Mouse (Mus musculus) ES-E14 (cell line): ENCODE measurements around the gene Itgax. TPM values are rescaled to one million over a fixed set of nuclear protein-coding genes. Genes with fewer than 3 reads are reported as not detected.

Experiments used
- DNase-seq: peaks from one replicate; pipeline ENCODE4 v3.0.0-alpha.2; 2013; ENCODE audit warnings: low read depth, low spot score
- H3K27ac ChIP-seq: 2 replicates; pipeline ENCODE4 v1.5.1; 2012; ENCODE audit warnings: low read depth, mild to moderate bottlenecking, low read length, moderate library complexity, mixed read lengths; ENCODE audit not compliant: poor library complexity, insufficient read depth, severe bottlenecking
- H3K36me3 ChIP-seq: 2 replicates; pipeline ENCODE4 v1.6.1; 2012; ENCODE audit warnings: mild to moderate bottlenecking, low read length, moderate library complexity, mixed read lengths; ENCODE audit not compliant: control insufficient read depth, poor library complexity, insufficient read depth, severe bottlenecking
- H3K4me1 ChIP-seq, 2 experiments: fragments of 150-350 bp in 1 of 2; sonication (generic) in 1 of 2; 2 replicates each; pipeline ENCODE4 v1.6.1; 2012; ENCODE audit warnings: low read length in 2 of 2, mild to moderate bottlenecking in 1 of 2, mixed read lengths in 1 of 2; ENCODE audit not compliant: control insufficient read depth in 2 of 2, insufficient read depth in 2 of 2, poor library complexity in 1 of 2
- H3K4me3 ChIP-seq, 2 experiments: fragments of 150-350 bp in 1 of 2; sonication (generic) in 1 of 2; 2 replicates each; pipeline ENCODE4 v1.5.1; 2012; ENCODE audit warnings: low read length in 2 of 2, low read depth in 1 of 2, mild to moderate bottlenecking in 1 of 2, mixed read lengths in 1 of 2; ENCODE audit not compliant: insufficient read depth in 1 of 2, poor library complexity in 1 of 2, severe bottlenecking in 1 of 2
- H3K9ac ChIP-seq: 2 replicates; pipeline ENCODE4 v1.6.1; 2012; ENCODE audit warnings: low read depth, mild to moderate bottlenecking, low read length, mixed read lengths; ENCODE audit not compliant: poor library complexity, insufficient read depth, severe bottlenecking
- H3K9me3 ChIP-seq: fragments of 150-350 bp; sonication (generic); 2 replicates; pipeline ENCODE4 v1.6.1; 2012; ENCODE audit warnings: low read depth, mild to moderate bottlenecking, low read length; ENCODE audit not compliant: control insufficient read depth, insufficient read depth
- CHD2 ChIP-seq: IDR thresholded peaks from 2 replicates; pipeline ENCODE4 v1.6.1; 2014; ENCODE audit warnings: mild to moderate bottlenecking, low read depth, low read length, inconsistent platforms
- HCFC1 ChIP-seq: IDR thresholded peaks from 2 replicates; pipeline ENCODE4 v1.6.1; 2012; ENCODE audit warnings: low read length, inconsistent platforms, borderline replicate concordance; ENCODE audit not compliant: insufficient read depth
- MAFK ChIP-seq: IDR thresholded peaks from 2 replicates; pipeline ENCODE4 v1.6.1; 2014; ENCODE audit warnings: mild to moderate bottlenecking, low read depth, low read length, inconsistent platforms; ENCODE audit not compliant: insufficient read depth
- ZC3H11A ChIP-seq: IDR thresholded peaks from 2 replicates; pipeline ENCODE4 v1.6.1; 2012; ENCODE audit warnings: low read depth, mild to moderate bottlenecking, inconsistent platforms, low read length, borderline replicate concordance
- ZNF384 ChIP-seq: IDR thresholded peaks from 2 replicates; pipeline ENCODE4 v1.6.1; 2012; ENCODE audit warnings: low read depth, low read length, inconsistent platforms
- in situ Hi-C, 2 experiments: fragments of 600-800 bp; cut with MboI; formaldehyde crosslinking; loops; one replicate each; pipeline ENCODE4 v1.15.1; 2025; ENCODE audit warnings: low sequenced_read_pairs in 2 of 2, inconsistent platforms in 1 of 2; ENCODE audit not compliant: unreplicated experiment in 2 of 2
- total RNA-seq: library from RNA; depleted of rRNA; stranded (reverse); fragments of 300-350 nt; gene quantifications from 2 replicates; pipeline ENCODE4 v1.2.3, GENCODE M21; 2012

Gene Itgax
- total RNA-seq, 1 experiment: not detected

DNA sequence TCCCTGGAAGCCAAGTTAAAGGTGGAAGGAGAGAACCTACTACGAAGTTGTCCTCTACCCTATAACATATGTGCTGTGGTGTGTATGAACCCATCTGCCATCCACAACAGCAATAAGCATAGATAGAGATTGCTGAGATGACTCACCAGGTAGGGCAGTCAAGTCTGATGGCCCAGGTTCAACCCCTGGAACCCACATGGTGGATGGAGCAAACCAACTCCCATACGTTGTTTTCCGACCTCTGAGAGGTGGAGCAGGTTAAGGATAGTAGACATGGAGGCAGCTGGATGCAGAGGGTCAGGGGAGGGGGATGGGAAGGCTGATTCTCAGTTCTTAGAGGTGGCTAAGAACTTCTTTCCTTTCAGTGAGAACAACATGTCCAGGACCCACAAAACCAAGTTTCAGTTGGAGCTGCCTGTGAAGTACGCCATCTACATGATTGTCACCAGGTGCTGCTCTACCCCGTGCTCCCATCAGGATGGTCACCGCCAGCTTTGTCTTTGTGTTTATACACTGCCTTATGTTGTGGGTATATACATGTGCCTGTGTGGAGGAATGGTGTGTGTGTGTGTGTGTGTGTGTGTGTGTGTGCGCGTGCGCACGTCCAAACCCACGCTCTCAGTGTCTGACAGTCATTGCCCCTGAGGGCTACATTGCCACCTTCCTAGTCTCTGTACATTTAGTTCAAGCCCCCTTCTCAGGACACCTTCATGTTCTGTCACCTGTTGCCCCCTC, 14.8 kb upstream of the Itgax start:
- no peak for DNase-seq
- TF ChIP-seq CHD2 (no peak), ZNF384 (no peak), MAFK (no peak), HCFC1 (no peak), ZC3H11A (no peak)

GRCm38 (mm10) chr7:128115211-128115958, 14.0 kb upstream of the Itgax start:
- H3K9me3 ChIP-seq: no peaks in the 10 kb centered on the region
- no peak overlapping the region for H3K4me3 ChIP-seq
- in situ Hi-C loops: no loop called here
- TF ChIP-seq MAFK (no peak), CHD2 (no peak), ZNF384 (no peak), ZC3H11A (no peak)
- no peaks in the 10 kb centered on the region for H3K4me1 ChIP-seq
- no peak overlapping the region for H3K27ac ChIP-seq
- H3K9ac ChIP-seq: no peak overlapping the region
- H3K36me3 ChIP-seq: no peaks in the 10 kb centered on the region
- DNase-seq: no peak

More for the DNA sequence above, 14.8 kb upstream of the Itgax start:
- H3K9me3 ChIP-seq: no peaks in the 10 kb centered on the region
- no peak overlapping the region for H3K27ac ChIP-seq
- in situ Hi-C loops: no loop called here
- H3K4me1 ChIP-seq: no peaks in the 10 kb centered on the region
- no peaks in the 10 kb centered on the region for H3K36me3 ChIP-seq
- H3K9ac ChIP-seq: no peak overlapping the region
- H3K4me3 ChIP-seq: no peak overlapping the region

DNA sequence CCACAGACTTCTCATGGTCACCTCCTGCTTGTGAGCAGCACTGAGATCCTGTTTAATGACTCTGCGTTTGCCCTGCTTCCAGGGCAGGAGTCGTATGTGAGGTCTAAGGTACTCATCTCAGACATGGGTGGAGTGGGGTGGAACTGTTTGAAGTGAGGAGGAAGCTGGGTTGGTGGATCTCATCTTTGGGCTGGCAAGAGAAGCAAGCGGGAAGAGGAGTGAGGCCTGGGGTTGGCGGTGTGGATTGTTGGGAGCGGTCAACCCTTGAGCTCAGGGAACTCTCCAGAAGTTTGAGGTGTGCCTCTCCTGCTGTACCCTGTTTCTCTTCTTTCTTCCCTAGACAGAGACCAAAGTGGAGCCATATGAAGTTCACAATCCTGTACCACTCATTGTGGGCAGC, 13.0 kb upstream of the Itgax start:
- H3K9ac ChIP-seq: no peak overlapping the region
- no peak overlapping the region for H3K4me3 ChIP-seq
- no peak for DNase-seq
- no peaks in the 10 kb centered on the region for H3K4me1 ChIP-seq
- no peaks in the 10 kb centered on the region for H3K36me3 ChIP-seq
- in situ Hi-C loops: no loop called here
- TF ChIP-seq HCFC1: no peak
- TF ChIP-seq ZC3H11A: no peak
- TF ChIP-seq CHD2: no peak
- TF ChIP-seq ZNF384: no peak
- H3K9me3 ChIP-seq: no peaks in the 10 kb centered on the region
- H3K27ac ChIP-seq: no peak overlapping the region

DNA sequence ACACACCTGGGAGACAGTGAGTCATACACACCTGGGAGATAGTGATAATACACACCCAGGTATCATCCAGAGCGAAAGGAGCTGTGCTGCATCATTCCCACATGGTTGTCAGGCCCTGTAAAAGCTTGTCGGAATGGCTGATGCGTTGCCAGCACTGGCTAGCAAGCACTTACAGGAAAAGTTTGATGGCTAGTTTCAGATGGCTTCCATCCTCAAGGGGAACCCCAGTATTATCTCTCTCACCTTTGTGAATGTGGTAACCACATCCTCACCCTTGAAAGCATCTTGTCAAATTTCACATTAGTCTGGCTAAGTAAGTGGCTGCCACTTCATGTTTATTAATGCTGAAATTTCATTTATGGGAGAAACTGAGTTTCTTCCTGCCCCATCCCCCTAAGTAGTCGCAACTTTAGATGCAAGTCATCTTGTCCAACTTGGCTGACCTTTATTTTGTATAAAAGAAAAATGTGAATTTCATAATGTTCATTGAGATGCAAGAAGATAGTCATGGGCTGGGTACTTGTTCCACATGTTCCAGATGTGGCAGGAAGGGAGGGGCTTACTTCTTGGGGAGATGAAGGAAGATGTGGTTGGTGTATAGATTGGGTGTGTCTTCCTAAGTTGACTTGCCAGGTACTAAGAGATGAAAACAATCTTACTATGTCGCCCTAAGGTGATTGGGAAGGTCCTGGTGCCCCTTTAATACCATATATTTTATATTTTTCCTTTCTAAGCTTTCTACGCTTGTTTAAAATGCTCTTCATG, 9.4 kb upstream of the Itgax start:
- no peak overlapping the region for H3K4me3 ChIP-seq
- H3K36me3 ChIP-seq: no peaks in the 10 kb centered on the region
- TF ChIP-seq HCFC1 (no peak), ZC3H11A (no peak), MAFK (no peak), ZNF384 (no peak), CHD2 (no peak)
- no peaks in the 10 kb centered on the region for H3K4me1 ChIP-seq
- in situ Hi-C loops: no loop called here
- DNase-seq: no peak
- H3K27ac ChIP-seq: no peak overlapping the region
- H3K9me3 ChIP-seq: no peaks in the 10 kb centered on the region
- no peak overlapping the region for H3K9ac ChIP-seq
